Mouse (Mus musculus): ENCODE measurements around the gene Ttc22.

Ttc22 gene

GRCm38 (mm10) chr4:106664697-106665096 is 42.5 kb downstream of the Ttc22 start:
- DNase-seq: no peak

GRCm38 (mm10) chr4:106665269-106665668 is 43.0 kb downstream of the Ttc22 start:
- no peak for DNase-seq

- no peak for DNase-seq
Measured at GRCm38 (mm10) chr4:106665673-106666072, 43.4 kb downstream of the Ttc22 start.

- no peak for DNase-seq
Measured at GRCm38 (mm10) chr4:106666546-106666945, 44.3 kb downstream of the Ttc22 start.

- DNase-seq: no peak
Measured at GRCm38 (mm10) chr4:106676749-106677148, 54.5 kb downstream of the Ttc22 start.

- DNase-seq: peak; percentile 81
Measured at GRCm38 (mm10) chr4:106678442-106679118, 56.3 kb downstream of the Ttc22 start, which contains the start of gene Ttc4. Gene Ttc4 (minus strand): TSS chr4:106678944.

- DNase-seq: no peak
Measured at GRCm38 (mm10) chr4:106679152-106679551, 56.9 kb downstream of the Ttc22 start.

- DNase-seq: no peak
Measured at GRCm38 (mm10) chr4:106680955-106681354, 58.7 kb downstream of the Ttc22 start.

GRCm38 (mm10) chr4:106688636-106689296 is 66.5 kb downstream of the Ttc22 start:
- DNase-seq: no peak

Measured in cerebellum, adult 8-10 months (tissue).